Mouse (Mus musculus): ENCODE measurements around the gene Cadm4.

GRCm38 (mm10) chr7:24473913-24474529 is 7.8 kb upstream of the Cadm4 start:
- TF ChIP-seq KAT2A (IDR thresholded peaks at IDR 0.05; ENCODE audit: insufficient replicate concordance, low read length) (no peak), MEF2A (IDR thresholded peaks at IDR 0.05; ENCODE audit: borderline replicate concordance, low read depth, low read length) (no peak), CHD2 (IDR thresholded peaks at IDR 0.05; ENCODE audit: low read length) (no peak), POLR2A (IDR thresholded peaks at IDR 0.05; ENCODE audit: low read depth, low read length) (no peak), MAFK (IDR thresholded peaks at IDR 0.05; ENCODE audit: insufficient replicate concordance, low read length) (no peak)
